Mouse (Mus musculus): ENCODE data around the gene Dgkb. TPM values are rescaled to one million over a fixed set of nuclear protein-coding genes. Genes with fewer than 3 reads are reported as not detected.

Gene Dgkb
- polyA plus RNA-seq (2014; fragmentation: Nextera tagmentation; extraction: Ambion mirVana): 3.5 and 3.9 TPM in 2 replicates

DNA sequence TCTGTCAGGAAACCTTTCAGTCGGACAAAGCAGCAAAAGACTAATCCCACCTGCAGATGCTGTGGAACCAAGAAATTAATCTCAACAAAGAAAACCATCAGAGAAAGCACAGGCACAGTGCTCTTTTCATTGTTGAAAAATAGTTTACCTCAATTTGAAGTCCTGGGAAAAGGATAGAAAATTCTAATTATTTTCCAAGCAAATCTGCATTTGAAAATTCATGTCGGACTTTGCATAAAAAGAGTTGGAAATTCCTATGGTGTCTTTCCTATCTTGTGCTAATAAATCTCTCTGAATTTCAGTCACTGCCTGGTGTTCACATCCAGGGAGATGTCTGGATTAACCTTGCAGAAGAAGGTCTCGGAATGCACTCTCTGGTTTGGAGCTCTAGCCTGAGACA, at the start of gene Dgkb:
Gene Dgkb (plus strand): TSS at position 301 of the 400 bp plus-strand sequence.
- no peak for TF ChIP-seq CTCF (IDR thresholded peaks at IDR 0.05; ENCODE audit: low read depth)
- Histone ChIP-seq H3K9ac (no peak within 1 kb of the TSS), H3K4me2 (no peak within 1 kb of the TSS), H3K4me3 (ENCODE audit: low read depth, low read length) (no peak within 1 kb of the TSS), H3K27ac (ENCODE audit: low read depth) (no peak within 1 kb of the TSS), H3K9me3 (ENCODE audit: low read depth, low read length) (no peaks in the 10 kb centered on the region), H3K36me3 (ENCODE audit: insufficient read depth) (no peaks in the 10 kb centered on the region), H3K27me3 (ENCODE audit: insufficient read depth, low read length) (no peaks in the 10 kb centered on the region), H3K4me1 (ENCODE audit: insufficient read depth) (no peaks in the 10 kb centered on the region)
- no peak for ATAC-seq (ENCODE audit: insufficient read depth)
- no peak for DNase-seq
- WGBS: 60% methylated on average over 3 of the region's 3 CpGs

DNA sequence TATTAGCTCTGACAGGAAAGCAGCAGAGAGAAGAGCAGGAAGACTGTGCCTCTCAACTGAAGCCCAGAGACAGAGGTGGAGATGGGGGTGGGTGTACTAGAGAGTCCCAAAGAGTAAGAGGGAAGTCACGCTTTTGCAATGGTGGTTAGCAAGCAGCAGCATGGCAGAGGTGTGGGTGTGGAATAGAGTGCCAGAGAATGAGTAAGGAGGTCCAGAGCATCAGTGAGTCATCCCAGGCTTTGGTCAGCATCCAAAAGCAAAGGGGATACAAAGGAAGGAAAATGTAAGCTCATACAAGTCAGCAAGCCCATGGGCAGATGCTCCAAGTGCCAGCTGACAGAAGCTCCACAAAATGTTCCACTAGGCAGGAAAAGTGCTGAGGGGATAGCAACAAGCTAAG, 47.7 kb upstream of the Dgkb start:
- 85% methylated on average over 1 of the region's 1 CpGs for WGBS
- no peak overlapping the region for H3K27ac ChIP-seq (ENCODE audit: low read depth)
- no peaks in the 10 kb centered on the region for H3K27me3 ChIP-seq (ENCODE audit: insufficient read depth, low read length)
- no peaks in the 10 kb centered on the region for H3K36me3 ChIP-seq (ENCODE audit: insufficient read depth)
- ATAC-seq (ENCODE audit: insufficient read depth): no peak
- H3K4me2 ChIP-seq: no peak overlapping the region
- TF ChIP-seq CTCF (IDR thresholded peaks at IDR 0.05; ENCODE audit: low read depth): no peak
- H3K4me3 ChIP-seq (ENCODE audit: low read depth, low read length): no peak overlapping the region
- H3K4me1 ChIP-seq (ENCODE audit: insufficient read depth): no peaks in the 10 kb centered on the region; the same call in 1 of the 2 replicates
- no peak for DNase-seq
- no peaks in the 10 kb centered on the region for H3K9me3 ChIP-seq (ENCODE audit: low read depth, low read length)
- no peak overlapping the region for H3K9ac ChIP-seq

DNA sequence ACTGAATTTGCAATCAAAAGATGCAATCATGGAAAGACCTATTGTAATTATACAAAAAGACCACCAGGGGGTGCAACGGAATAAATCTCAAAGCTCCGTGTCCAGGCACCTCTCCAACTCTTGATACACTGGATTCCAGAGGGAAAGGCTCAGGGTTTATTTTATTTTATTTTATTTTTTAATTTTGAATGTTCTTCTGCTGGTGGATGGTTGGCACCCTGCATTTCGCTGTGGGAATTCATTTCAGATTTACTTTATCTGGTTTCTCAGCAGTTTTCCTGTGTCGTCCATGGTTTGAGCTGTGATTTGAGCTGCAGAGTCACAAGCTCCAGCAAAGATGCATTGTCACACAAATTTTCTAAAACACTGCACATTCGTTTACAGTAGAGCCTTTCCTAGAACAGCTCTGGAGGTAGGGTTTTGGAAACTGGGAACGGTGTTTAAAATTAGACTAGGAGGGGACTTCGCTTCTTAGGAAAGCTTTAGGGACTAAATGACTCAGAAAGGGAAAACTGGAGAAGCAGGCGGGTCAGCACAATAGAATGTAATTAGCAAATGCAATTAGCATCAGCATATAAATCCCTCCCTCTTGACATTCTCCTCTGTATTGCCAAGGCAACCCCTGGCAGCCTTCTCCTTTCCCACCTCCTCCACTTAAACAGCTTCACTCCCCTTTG, 43.7 kb upstream of the Dgkb start:
- DNase-seq: peak; percentile 89
- no peak overlapping the region for H3K9ac ChIP-seq

DNA sequence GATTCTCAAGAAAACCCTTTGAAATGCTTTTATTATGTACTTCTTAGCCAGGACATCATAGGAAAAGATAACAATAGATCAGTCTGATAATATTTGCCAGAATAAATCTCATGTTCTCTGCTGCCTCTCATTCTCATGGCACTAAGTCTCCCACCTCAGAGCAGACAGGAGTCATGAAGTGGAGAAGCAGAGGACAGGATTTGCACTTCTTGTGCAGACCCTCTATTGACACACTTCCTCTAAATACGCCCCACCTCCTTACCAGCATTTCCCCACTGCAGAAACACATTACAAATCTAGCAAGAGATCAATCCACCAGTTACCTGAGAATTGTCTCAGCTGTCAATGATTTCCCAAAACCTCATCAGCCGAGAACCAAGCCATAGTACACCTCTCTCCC, 42.9 kb upstream of the Dgkb start:
- no peak for ATAC-seq (ENCODE audit: insufficient read depth)
- H3K36me3 ChIP-seq (ENCODE audit: insufficient read depth): no peaks in the 10 kb centered on the region
- WGBS: 30% methylated on average over 2 of the region's 2 CpGs

More for the DNA sequence above, 43.7 kb upstream of the Dgkb start:
- Histone ChIP-seq H3K27me3 (ENCODE audit: insufficient read depth, low read length) (no peaks in the 10 kb centered on the region), H3K4me3 (ENCODE audit: low read depth, low read length) (no peak overlapping the region), H3K4me1 (ENCODE audit: insufficient read depth) (no peaks in the 10 kb centered on the region; the same call in 1 of the 2 replicates), H3K27ac (ENCODE audit: low read depth) (no peak overlapping the region), H3K36me3 (ENCODE audit: insufficient read depth) (no peaks in the 10 kb centered on the region), H3K4me2 (peak overlapping the region; percentile 34; the same call in 1 of the 2 replicates), H3K9me3 (ENCODE audit: low read depth, low read length) (no peaks in the 10 kb centered on the region)
- 22% methylated on average over 8 of the region's 8 CpGs for WGBS
- ATAC-seq (ENCODE audit: insufficient read depth): no peak
- peak; percentile 65 for TF ChIP-seq CTCF (IDR thresholded peaks at IDR 0.05; ENCODE audit: low read depth)

DNA sequence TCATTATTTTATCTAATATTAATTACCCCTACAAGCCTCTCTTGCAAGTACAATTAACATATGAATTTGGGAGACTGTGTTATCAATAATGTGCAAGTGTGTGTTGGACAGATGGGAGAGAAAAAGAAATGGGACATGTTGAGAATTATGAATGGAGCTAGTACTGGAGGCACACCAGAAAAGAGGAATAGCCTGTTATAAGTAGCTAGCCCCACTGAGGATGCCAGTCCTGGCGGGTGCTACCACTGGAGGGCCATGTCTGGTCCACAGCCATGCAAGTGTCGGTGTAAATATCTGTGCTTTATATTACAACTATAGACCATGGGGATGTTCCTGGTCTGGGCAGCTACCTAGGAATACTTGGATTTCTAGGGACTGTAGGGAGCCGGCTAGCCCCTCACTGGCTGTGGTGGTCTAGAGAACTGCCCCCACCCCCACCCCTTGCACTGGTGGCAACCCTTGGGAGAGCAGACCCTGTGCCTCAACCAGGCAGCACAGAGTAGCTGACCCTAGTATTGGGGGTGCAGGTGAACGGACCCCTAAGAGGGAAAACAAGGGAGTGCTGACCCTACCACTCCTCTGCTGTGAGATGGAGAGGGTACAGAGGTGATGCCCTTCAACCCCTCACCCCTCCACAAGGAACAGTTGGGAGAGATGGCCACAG, 21.1 kb upstream of the Dgkb start:
- Histone ChIP-seq H3K27me3 (ENCODE audit: insufficient read depth, low read length) (no peaks in the 10 kb centered on the region), H3K4me2 (no peak overlapping the region), H3K9me3 (ENCODE audit: low read depth, low read length) (no peaks in the 10 kb centered on the region), H3K4me1 (ENCODE audit: insufficient read depth) (no peaks in the 10 kb centered on the region), H3K9ac (no peak overlapping the region), H3K27ac (ENCODE audit: low read depth) (no peak overlapping the region), H3K36me3 (ENCODE audit: insufficient read depth) (no peaks in the 10 kb centered on the region), H3K4me3 (ENCODE audit: low read depth, low read length) (no peak overlapping the region)
- no peak for TF ChIP-seq CTCF (IDR thresholded peaks at IDR 0.05; ENCODE audit: low read depth)
- DNase-seq (no peak), ATAC-seq (ENCODE audit: insufficient read depth) (no peak)
- WGBS: 87% methylated on average over 4 of the region's 4 CpGs

More for the DNA sequence above, 42.9 kb upstream of the Dgkb start:
- H3K27me3 ChIP-seq (ENCODE audit: insufficient read depth, low read length): no peaks in the 10 kb centered on the region
- TF ChIP-seq CTCF (IDR thresholded peaks at IDR 0.05; ENCODE audit: low read depth): no peak
- H3K9me3 ChIP-seq (ENCODE audit: low read depth, low read length): no peaks in the 10 kb centered on the region
- H3K4me1 ChIP-seq (ENCODE audit: insufficient read depth): no peaks in the 10 kb centered on the region; the same call in 1 of the 2 replicates
- no peak overlapping the region for H3K4me2 ChIP-seq
- no peak for DNase-seq
- H3K27ac ChIP-seq (ENCODE audit: low read depth): no peak overlapping the region
- H3K9ac ChIP-seq: no peak overlapping the region
- no peak overlapping the region for H3K4me3 ChIP-seq (ENCODE audit: low read depth, low read length)

DNA sequence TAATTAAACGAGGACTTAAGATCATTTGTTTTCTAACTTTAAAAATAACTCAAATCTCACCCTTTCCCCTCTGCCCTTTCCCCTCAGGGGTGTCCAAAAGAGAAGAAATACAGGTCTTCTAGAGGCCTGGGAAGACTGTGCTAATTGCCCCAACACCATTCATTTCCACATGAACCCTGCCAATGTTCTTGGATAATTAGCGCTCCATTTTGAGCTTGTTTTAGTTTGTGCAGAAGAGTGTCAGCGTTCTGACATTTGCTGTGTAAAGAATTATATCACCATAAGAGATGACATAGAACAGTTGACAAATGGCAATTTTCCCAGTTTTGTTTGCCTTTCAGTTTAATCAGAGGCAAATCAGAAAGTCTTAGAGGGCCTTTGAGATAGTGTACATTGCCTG, 3.4 kb upstream of the Dgkb start:
- Histone ChIP-seq H3K9me3 (ENCODE audit: low read depth, low read length) (no peaks in the 10 kb centered on the region), H3K27ac (ENCODE audit: low read depth) (no peak overlapping the region), H3K9ac (no peak overlapping the region), H3K36me3 (ENCODE audit: insufficient read depth) (no peaks in the 10 kb centered on the region), H3K4me3 (ENCODE audit: low read depth, low read length) (no peak overlapping the region), H3K4me1 (ENCODE audit: insufficient read depth) (no peaks in the 10 kb centered on the region), H3K27me3 (ENCODE audit: insufficient read depth, low read length) (no peaks in the 10 kb centered on the region), H3K4me2 (no peak overlapping the region)
- ATAC-seq (ENCODE audit: insufficient read depth): no peak
- no peak for DNase-seq
- 77% methylated on average over 3 of the region's 3 CpGs for WGBS
- no peak for TF ChIP-seq CTCF (IDR thresholded peaks at IDR 0.05; ENCODE audit: low read depth)

DNA sequence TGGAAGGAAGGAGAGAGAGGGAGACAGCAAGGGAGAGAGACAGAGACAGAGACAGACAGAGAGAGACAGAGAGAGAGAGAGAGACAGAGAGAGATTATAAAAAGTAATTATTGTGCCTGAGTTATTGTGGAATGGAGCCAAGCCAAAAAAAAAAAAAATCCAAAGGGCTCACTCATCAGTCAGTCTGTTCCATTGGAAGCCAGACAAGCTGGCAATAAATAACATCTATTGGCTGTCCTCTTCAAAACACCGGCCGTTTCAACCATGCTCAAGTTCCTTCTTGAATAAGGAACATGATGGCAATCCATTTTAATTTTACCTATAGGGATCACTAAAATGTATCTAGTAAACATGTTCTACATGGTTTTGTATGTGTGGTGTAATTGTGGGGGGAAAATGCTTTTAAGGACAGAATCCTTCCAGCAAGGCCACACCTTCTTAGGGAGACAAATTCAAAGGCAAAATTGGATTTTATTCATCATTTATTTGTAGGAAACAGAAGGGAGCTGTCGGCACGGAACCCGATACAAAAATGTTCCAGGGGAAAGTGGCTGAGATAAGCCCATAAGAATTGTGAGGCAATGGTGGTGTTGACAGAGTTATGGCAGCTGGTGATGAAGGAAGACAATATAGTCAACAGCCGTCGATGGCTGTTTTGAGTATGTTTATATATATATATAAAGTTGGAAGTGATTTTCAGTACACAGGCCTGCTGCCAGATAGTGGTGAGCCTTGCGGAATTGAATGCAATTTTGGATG, 3.7 kb downstream of the Dgkb start:
- ATAC-seq (ENCODE audit: insufficient read depth): peak; percentile 98
- no peak for TF ChIP-seq CTCF (IDR thresholded peaks at IDR 0.05; ENCODE audit: low read depth)
- H3K4me2 ChIP-seq: no peak overlapping the region
- H3K4me3 ChIP-seq (ENCODE audit: low read depth, low read length): no peak overlapping the region
- H3K27me3 ChIP-seq (ENCODE audit: insufficient read depth, low read length): no peaks in the 10 kb centered on the region
- H3K9ac ChIP-seq: no peak overlapping the region
- 39% methylated on average over 8 of the region's 8 CpGs for WGBS
- no peaks in the 10 kb centered on the region for H3K4me1 ChIP-seq (ENCODE audit: insufficient read depth)
- DNase-seq: peak; percentile 98
- H3K9me3 ChIP-seq (ENCODE audit: low read depth, low read length): no peaks in the 10 kb centered on the region
- H3K27ac ChIP-seq (ENCODE audit: low read depth): no peak overlapping the region
- no peaks in the 10 kb centered on the region for H3K36me3 ChIP-seq (ENCODE audit: insufficient read depth)

Measured in lung, embryonic 14.5 days (tissue).